Mouse (Mus musculus) forebrain, embryonic 13.5 days (tissue): ENCODE results near the gene Msantd4. TPM values are rescaled to one million over a fixed set of nuclear protein-coding genes. Genes with fewer than 3 reads are reported as not detected.
"Not testable (repeated sequence)": the region's sequence is repeated elsewhere in the genome, so short reads cannot be mapped to it uniquely, and the experiment has no call there.

Experiments used
- ATAC-seq: fragments of 200-750 bp; cut with Nextera tagmentation; 2 replicates; pipeline ENCODE4 v1.8.0; 2017
- H3K27ac ChIP-seq: fragments of 300-500 bp; sonication (generic); 2 replicates; pipeline ENCODE4 v1.5.1; 2015; ENCODE audit warnings: inconsistent platforms, mild to moderate bottlenecking, moderate library complexity
- H3K27me3 ChIP-seq: fragments of 300-500 bp; sonication (generic); 2 replicates; pipeline ENCODE4 v1.6.1; 2015; ENCODE audit warnings: mild to moderate bottlenecking, inconsistent platforms
- H3K36me3 ChIP-seq: fragments of 300-500 bp; sonication (generic); 2 replicates; pipeline ENCODE4 v1.6.1; 2015; ENCODE audit warnings: mild to moderate bottlenecking, inconsistent platforms; ENCODE audit not compliant: poor library complexity, severe bottlenecking
- H3K4me1 ChIP-seq: fragments of 300-500 bp; sonication (generic); 2 replicates; pipeline ENCODE4 v1.6.1; 2015; ENCODE audit warnings: inconsistent platforms
- H3K4me2 ChIP-seq: fragments of 300-500 bp; sonication (generic); 2 replicates; pipeline ENCODE4 v1.6.1; 2015; ENCODE audit warnings: inconsistent platforms, mild to moderate bottlenecking, moderate library complexity
- H3K4me3 ChIP-seq: fragments of 300-500 bp; sonication (generic); 2 replicates; pipeline ENCODE4 v1.5.1; 2015; ENCODE audit warnings: mild to moderate bottlenecking, inconsistent platforms
- H3K9ac ChIP-seq: fragments of 300-500 bp; sonication (generic); 2 replicates; pipeline ENCODE4 v1.6.1; 2015; ENCODE audit warnings: mild to moderate bottlenecking, inconsistent platforms
- H3K9me3 ChIP-seq: fragments of 300-500 bp; sonication (generic); replicated peaks from 2 replicates; pipeline ENCODE4 v1.6.1; 2016; ENCODE audit warnings: inconsistent platforms
- WGBS: fragments of 180-500 bp; shearing (Covaris S2); methylation state at CpG from one replicate; pipeline ENCODE4 v1.1.7; 2015; 5-methylcytosine and 5-hydroxymethylcytosine counted together
- microRNA-seq: library from miRNA; unstranded; fragments of <30 nt; microRNA quantifications from one replicate; pipeline ENCODE4, GENCODE M21; 2016
- polyA plus RNA-seq: library from polyadenylated mRNA; unstranded; fragments of >200 nt; fragmentation: Nextera tagmentation; extraction: Ambion mirVana; gene quantifications from 2 replicates; pipeline ENCODE4 v1.2.1, GENCODE M21; 2015

Gene Msantd4
- polyA plus RNA-seq: 65.2 and 66.4 TPM in 2 replicates

DNA sequence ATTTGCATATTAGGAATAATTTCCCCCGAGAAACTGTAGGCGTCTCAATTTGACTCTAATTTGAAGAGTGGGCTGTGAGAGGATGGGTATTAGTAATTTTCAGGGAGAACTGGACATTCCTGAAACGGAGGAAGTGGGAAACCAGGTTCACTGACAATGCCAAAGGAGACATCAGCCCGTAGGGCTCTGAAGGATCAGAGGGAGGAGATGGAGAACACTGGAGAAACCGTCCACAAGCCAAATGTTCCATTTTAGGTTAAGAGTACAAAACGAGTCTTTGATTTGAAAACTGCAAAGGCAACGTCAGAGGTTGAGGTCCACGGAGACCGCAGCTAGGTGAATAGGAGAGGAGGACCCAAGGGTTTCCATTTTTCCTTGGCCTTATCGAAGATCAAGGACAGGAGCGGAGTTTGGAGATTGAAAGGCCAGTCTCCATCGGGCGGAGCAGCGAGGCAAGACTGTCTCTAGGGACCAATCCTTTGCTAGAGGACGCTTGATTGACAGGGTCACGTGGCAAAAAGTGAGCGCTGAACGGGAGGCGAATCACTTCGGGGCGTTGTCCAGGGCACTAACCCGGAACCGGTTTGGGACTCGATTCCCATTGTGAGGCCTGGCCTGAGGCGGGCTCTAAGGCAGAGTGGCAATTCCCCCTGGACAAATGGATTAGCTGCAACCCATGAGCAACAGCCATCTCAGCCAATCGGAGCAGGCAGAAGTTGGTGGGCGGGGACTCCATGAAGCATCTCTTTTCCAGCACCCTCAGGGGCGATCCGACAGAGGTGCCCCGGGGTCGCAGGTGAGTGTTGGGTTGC is at the start of gene Msantd4:
TSS of gene Msantd4 (plus strand) at position 735 of the 812 bp plus-strand sequence.
- peak; percentile 100 for ATAC-seq
- Histone ChIP-seq H3K36me3 (0 out of 2 replicates have a peak, but pooled peaks cover 3% of the 10 kb centered on the region), H3K4me1 (peaks cover 21% of the 10 kb centered on the region), H3K27me3 (no peaks in the 10 kb centered on the region), H3K9me3 (no peaks in the 10 kb centered on the region), H3K4me2 (peak within 1 kb of the TSS; percentile 68), H3K4me3 (peak within 1 kb of the TSS; percentile 70), H3K9ac (peak within 1 kb of the TSS; percentile 74), H3K27ac (peak within 1 kb of the TSS; percentile 79)
- WGBS: under 1% methylated on average over 31 of the region's 31 CpGs

DNA sequence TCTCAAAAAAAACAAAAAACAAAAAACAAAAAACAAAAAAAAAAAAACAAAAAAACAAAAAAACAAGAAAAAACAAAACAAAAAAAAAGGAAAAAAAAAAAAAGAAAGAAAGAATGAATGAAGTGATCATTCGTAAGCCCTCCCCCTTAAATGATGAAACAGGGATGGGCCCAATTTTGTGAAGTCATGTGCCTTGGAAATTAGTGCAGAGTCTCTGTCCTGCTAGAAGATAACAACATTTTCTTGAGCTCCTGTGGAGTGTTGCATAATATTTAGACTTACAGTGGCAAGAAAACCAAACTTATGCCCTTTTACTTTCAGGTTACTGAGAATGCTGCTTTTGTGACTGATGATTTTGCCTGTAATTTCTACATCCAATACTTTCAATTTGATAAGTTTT is 23.2 kb upstream of the Msantd4 start:
- no peaks in the 10 kb centered on the region for H3K9me3 ChIP-seq
- H3K4me1 ChIP-seq: no peaks in the 10 kb centered on the region
- no peak overlapping the region for H3K9ac ChIP-seq
- no peak for ATAC-seq
- H3K36me3 ChIP-seq: no peaks in the 10 kb centered on the region
- H3K27ac ChIP-seq: no peak overlapping the region
- WGBS: 69% methylated on average over 1 of the region's 1 CpGs
- no peak overlapping the region for H3K4me3 ChIP-seq
- no peak overlapping the region for H3K4me2 ChIP-seq
- H3K27me3 ChIP-seq: no peaks in the 10 kb centered on the region

DNA sequence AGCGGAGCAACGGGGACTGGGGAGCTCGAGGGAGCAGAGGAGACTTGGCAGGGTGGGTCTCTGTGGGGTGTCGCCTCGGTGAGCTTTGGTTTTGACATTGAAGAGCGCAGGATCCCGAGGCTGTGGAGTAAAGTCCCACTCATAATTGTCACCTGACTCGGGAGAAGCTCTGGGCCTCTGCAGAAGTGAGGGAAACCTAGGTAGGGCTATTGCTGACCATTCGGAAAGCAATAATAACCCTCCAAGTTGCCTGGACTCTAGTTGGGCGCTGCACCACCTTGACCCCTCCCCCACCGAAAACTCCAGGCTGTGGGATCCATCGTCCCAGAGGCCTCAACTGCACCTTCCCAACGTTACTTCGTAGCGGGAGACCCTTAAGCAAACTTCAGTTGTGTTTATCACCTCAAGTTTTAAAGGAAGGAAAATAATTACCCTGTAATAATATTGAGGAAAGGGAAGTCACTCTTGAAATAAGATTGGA is 318 bp downstream of the Msantd4 start:
- no peak for ATAC-seq
- Histone ChIP-seq H3K4me1 (peaks cover 21% of the 10 kb centered on the region), H3K27ac (0 out of 2 replicates have a peak overlapping the region, but pooled peaks have one; percentile 32), H3K27me3 (no peaks in the 10 kb centered on the region), H3K9me3 (no peaks in the 10 kb centered on the region), H3K9ac (peak overlapping the region; percentile 74), H3K4me3 (peak overlapping the region; percentile 70), H3K36me3 (peaks cover 6% of the 10 kb centered on the region; the same call in 1 of the 2 replicates), H3K4me2 (peak overlapping the region; percentile 68)
- WGBS: under 1% methylated on average over 15 of the region's 15 CpGs

DNA sequence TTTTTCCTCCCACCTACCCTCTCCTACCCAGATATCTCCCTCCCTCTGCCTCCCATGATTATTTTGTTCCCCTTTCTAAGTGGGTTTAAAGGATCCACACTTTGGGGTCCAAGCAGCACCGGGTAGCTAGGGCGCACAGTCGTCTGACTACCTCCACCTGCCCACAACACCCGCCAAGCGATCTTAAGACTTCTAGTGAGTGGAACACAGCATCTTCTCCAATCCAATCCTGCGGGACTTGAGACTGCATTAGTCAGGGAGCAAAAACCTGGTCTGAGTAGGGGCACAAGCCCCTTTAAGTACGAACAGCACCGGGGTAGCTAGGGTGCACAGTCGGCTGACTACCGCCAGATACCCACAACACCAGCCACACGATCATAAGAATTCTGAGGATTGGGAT is 24.4 kb downstream of the Msantd4 start:
- 95% methylated on average over 11 of the region's 11 CpGs for WGBS
- H3K27me3 ChIP-seq, H3K4me3 ChIP-seq, ATAC-seq, H3K27ac ChIP-seq, H3K4me1 ChIP-seq, H3K9ac ChIP-seq, H3K4me2 ChIP-seq, H3K36me3 ChIP-seq: not testable (repeated sequence)
- peaks cover 15% of the 10 kb centered on the region; the same call in 1 of the 2 replicates for H3K9me3 ChIP-seq

Small RNA genes lying within 50 kb of the gene (microRNA-seq; reads per million reads assigned to microRNA genes)
- not detected for gene Gm23992

Other genes starting within 250 kb of the Msantd4 start
- 34.2 and 35.9 TPM in 2 replicates for gene Aasdhppt, start 67.1 kb upstream of the Msantd4 start, polyA plus RNA-seq
- gene Kbtbd3, start 66.7 kb upstream of the Msantd4 start, polyA plus RNA-seq: 7.8 and 8.7 TPM in 2 replicates